Mouse (Mus musculus): ENCODE results near the gene Guca1b.

DNA sequence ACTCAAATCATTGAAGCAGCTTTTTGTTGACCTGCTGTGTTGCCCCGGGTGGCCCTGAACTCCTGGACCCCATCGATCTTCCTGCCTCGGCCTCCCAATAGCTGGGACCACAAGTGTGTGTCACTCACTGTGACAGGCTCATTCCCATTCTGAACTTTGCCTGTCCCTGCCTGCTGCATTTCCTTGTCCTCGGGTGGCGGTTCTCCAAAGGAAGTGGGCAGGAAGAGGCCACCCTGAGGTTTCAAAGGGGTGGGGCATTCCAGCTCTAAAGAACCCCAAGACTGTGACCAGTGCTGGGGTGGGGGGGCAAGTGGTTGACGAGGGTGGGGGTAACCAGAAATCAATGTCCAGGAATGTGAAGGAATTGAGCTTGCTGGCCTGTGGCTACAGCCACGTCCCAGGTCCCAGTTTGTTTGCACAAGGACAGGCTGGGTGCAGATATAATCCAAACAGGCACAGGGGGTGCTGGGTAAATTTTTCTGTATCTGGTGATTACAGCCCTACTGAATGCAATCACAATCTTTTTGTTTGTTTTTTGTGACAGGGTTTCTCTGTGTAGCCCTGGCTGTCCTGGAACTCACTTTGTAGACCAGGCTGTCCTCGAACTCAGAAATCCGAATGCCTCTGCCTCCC lies 54.3 kb downstream of the Guca1b start:
- TF ChIP-seq EP300 (optimal IDR thresholded peaks at IDR 0.05) (no peak), CTCF (IDR thresholded peaks at IDR 0.05; ENCODE audit: low read depth) (no peak)

All from stomach, postnatal 0 days (tissue).